Mouse (Mus musculus) stomach, postnatal 0 days (tissue): ENCODE results near the gene Saa1.

Source experiments
- CTCF ChIP-seq: IDR thresholded peaks from 2 replicates; pipeline ENCODE4 v1.5.1; 2016; ENCODE audit warnings: antibody characterized with exemption, low read depth, mild to moderate bottlenecking, moderate library complexity
- EP300 ChIP-seq: optimal IDR thresholded peaks from 2 replicates; pipeline ENCODE3; 2016; ENCODE audit warnings: antibody characterized with exemption

DNA sequence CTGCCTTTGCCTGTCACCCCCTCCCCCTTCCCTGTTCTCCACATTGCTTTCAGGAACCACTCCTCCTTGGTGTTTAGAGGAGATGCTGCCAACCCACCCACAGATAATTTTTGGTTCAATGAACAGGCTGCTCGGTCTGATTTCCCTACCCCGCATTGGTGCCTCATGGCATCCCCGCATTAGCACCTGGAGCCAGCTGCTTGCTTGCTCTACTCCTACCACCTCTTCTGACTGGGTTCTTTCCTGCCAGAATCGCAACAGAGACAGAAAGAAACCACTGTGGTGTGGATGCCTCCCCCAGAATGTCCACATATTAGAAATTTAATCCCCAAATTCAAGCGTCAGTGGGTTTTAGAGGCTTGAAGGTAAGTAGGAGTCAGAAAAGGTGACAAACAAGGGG is 18.4 kb downstream of the Saa1 start:
- TF ChIP-seq CTCF, result no peak
- no peak for TF ChIP-seq EP300
